Mouse (Mus musculus) MEL (cell line): ENCODE measurements around the gene Scn4b. TPM values are rescaled to one million over a fixed set of nuclear protein-coding genes. Genes with fewer than 3 reads are reported as not detected.

ENCODE experiments used
- DNase-seq: peaks from one replicate; pipeline ENCODE4 v3.0.0; 2011; ENCODE audit warnings: low read depth, low spot score
- H3K27ac ChIP-seq: 2 replicates; pipeline ENCODE4 v1.5.1; 2012; ENCODE audit warnings: low read depth, mild to moderate bottlenecking, control low read depth, low read length, moderate library complexity; ENCODE audit not compliant: control insufficient read depth
- H3K27me3 ChIP-seq, 2 experiments: fragments of 150-350 bp in 1 of 2; sonication (generic) in 1 of 2; 2 replicates each; pipeline ENCODE4 v1.6.1; 2012; ENCODE audit warnings: low read length in 2 of 2, mild to moderate bottlenecking in 2 of 2, improper control_type of control experiment in 1 of 2, moderate library complexity in 1 of 2; ENCODE audit not compliant: insufficient read depth in 2 of 2, control insufficient read depth in 1 of 2
- H3K36me3 ChIP-seq, 2 experiments: 2 replicates each; pipeline ENCODE4 v1.6.1; 2012 to 2014; ENCODE audit warnings: low read length in 2 of 2, improper control_type of control experiment in 1 of 2, inconsistent platforms in 1 of 2, mild to moderate bottlenecking in 1 of 2; ENCODE audit not compliant: insufficient read depth in 2 of 2, control insufficient read depth in 1 of 2
- H3K4me1 ChIP-seq, 2 experiments: fragments of 150-350 bp in 1 of 2; sonication (generic) in 1 of 2; 2 replicates each; pipeline ENCODE4 v1.6.1; 2012; ENCODE audit warnings: low read length in 2 of 2, improper control_type of control experiment in 1 of 2, mild to moderate bottlenecking in 1 of 2; ENCODE audit not compliant: insufficient read depth in 2 of 2, control insufficient read depth in 1 of 2
- H3K4me3 ChIP-seq, 2 experiments: fragments of 150-350 bp in 1 of 2; sonication (generic) in 1 of 2; 2 replicates each; pipeline ENCODE4 v1.5.1; 2012; ENCODE audit warnings: low read depth in 2 of 2, low read length in 2 of 2, mild to moderate bottlenecking in 2 of 2, moderate library complexity in 2 of 2, control low read depth in 1 of 2, improper control_type of control experiment in 1 of 2; ENCODE audit not compliant: control insufficient read depth in 1 of 2, insufficient read depth in 1 of 2
- H3K79me2 ChIP-seq: 2 replicates; pipeline ENCODE4 v1.6.1; 2012; ENCODE audit warnings: mild to moderate bottlenecking, low read length, moderate library complexity; ENCODE audit not compliant: control insufficient read depth, poor library complexity, insufficient read depth
- H3K9ac ChIP-seq: 2 replicates; pipeline ENCODE4 v1.6.1; 2012; ENCODE audit warnings: low read depth, mild to moderate bottlenecking, control low read depth, low read length, moderate library complexity; ENCODE audit not compliant: control insufficient read depth, poor library complexity, severe bottlenecking
- H3K9me3 ChIP-seq: fragments of 150-350 bp; sonication (generic); replicated peaks from 2 replicates; pipeline ENCODE4 v1.6.1; 2012; ENCODE audit warnings: mild to moderate bottlenecking, low read length, improper control_type of control experiment, moderate library complexity; ENCODE audit not compliant: insufficient read depth
- BHLHE40 ChIP-seq: IDR thresholded peaks from 2 replicates; pipeline ENCODE4 v1.6.1; 2012; ENCODE audit warnings: low read depth, mild to moderate bottlenecking, inconsistent platforms, low read length, improper control_type of control experiment, borderline replicate concordance
- CHD1 ChIP-seq: IDR thresholded peaks from 2 replicates; pipeline ENCODE4 v1.6.1; 2012; ENCODE audit warnings: low read depth, mild to moderate bottlenecking, inconsistent platforms, low read length, improper control_type of control experiment
- CHD2 ChIP-seq: IDR thresholded peaks from 2 replicates; pipeline ENCODE4 v1.6.1; 2011; ENCODE audit warnings: low read length, improper control_type of control experiment
- CTCF ChIP-seq, 3 experiments: IDR thresholded peaks in 2 of 3; conservative IDR thresholded peaks in 1 of 3; 2 replicates each; pipeline ENCODE4 v1.5.1; 2011 to 2012; ENCODE audit warnings: low read length in 3 of 3, low read depth in 2 of 3, mild to moderate bottlenecking in 2 of 3, improper control_type of control experiment in 1 of 3, inconsistent platforms in 1 of 3, mixed read lengths in 1 of 3, moderate library complexity in 1 of 3; ENCODE audit not compliant: control insufficient read depth in 1 of 3, insufficient read depth in 1 of 3, poor library complexity in 1 of 3, severe bottlenecking in 1 of 3
- E2F4 ChIP-seq: IDR thresholded peaks from 2 replicates; pipeline ENCODE4 v1.6.1; 2011; ENCODE audit warnings: low read depth, low read length, improper control_type of control experiment, borderline replicate concordance
- ETS1 ChIP-seq: IDR thresholded peaks from 2 replicates; pipeline ENCODE4 v1.6.1; 2012; ENCODE audit warnings: low read depth, mild to moderate bottlenecking, inconsistent platforms, low read length, improper control_type of control experiment, moderate library complexity
- GABPA ChIP-seq: IDR thresholded peaks from 2 replicates; pipeline ENCODE4 v1.6.1; 2012; ENCODE audit warnings: low read depth, mild to moderate bottlenecking, inconsistent platforms, low read length, improper control_type of control experiment, moderate library complexity
- GATA1 ChIP-seq: IDR thresholded peaks from 2 replicates; pipeline ENCODE4 v1.6.1; 2011; ENCODE audit warnings: low read depth, low read length, improper control_type of control experiment
- JUND ChIP-seq: IDR thresholded peaks from 2 replicates; pipeline ENCODE4 v1.6.1; 2011; ENCODE audit warnings: low read depth, mild to moderate bottlenecking, improper control_type of control experiment, low read length
- KAT2A ChIP-seq: conservative IDR thresholded peaks from 2 replicates; pipeline ENCODE4 v1.6.1; 2012; ENCODE audit warnings: low read depth, low read length, improper control_type of control experiment, inconsistent platforms
- MAX ChIP-seq: IDR thresholded peaks from 2 replicates; pipeline ENCODE4 v1.6.1; 2011; ENCODE audit warnings: low read length, improper control_type of control experiment
- MAZ ChIP-seq: IDR thresholded peaks from 2 replicates; pipeline ENCODE4 v1.6.1; 2012; ENCODE audit warnings: low read depth, mild to moderate bottlenecking, inconsistent platforms, low read length, improper control_type of control experiment
- MXI1 ChIP-seq: IDR thresholded peaks from 2 replicates; pipeline ENCODE4 v1.6.1; 2011; ENCODE audit warnings: mild to moderate bottlenecking, low read depth, low read length, improper control_type of control experiment
- MYB ChIP-seq: IDR thresholded peaks from 2 replicates; pipeline ENCODE4 v1.6.1; 2011; ENCODE audit warnings: mild to moderate bottlenecking, low read depth, low read length, improper control_type of control experiment
- MYC ChIP-seq: IDR thresholded peaks from 2 replicates; pipeline ENCODE4 v1.6.1; 2011; ENCODE audit warnings: low read depth, mild to moderate bottlenecking, low read length, improper control_type of control experiment, moderate library complexity
- NRF1 ChIP-seq: IDR thresholded peaks from 2 replicates; pipeline ENCODE4 v1.6.1; 2014; ENCODE audit warnings: low read depth, mild to moderate bottlenecking, inconsistent platforms, low read length, improper control_type of control experiment, moderate library complexity; ENCODE audit not compliant: poor library complexity, insufficient read depth, severe bottlenecking
- POLR2AphosphoS2 ChIP-seq: IDR thresholded peaks from 2 replicates; pipeline ENCODE4 v1.6.1; 2011; ENCODE audit warnings: low read length, improper control_type of control experiment
- POLR2AphosphoS5 ChIP-seq: IDR thresholded peaks from 2 replicates; pipeline ENCODE4 v1.6.1; 2012; ENCODE audit warnings: low read depth, borderline replicate concordance, mild to moderate bottlenecking, inconsistent platforms, low read length, moderate library complexity, mixed read lengths
- RCOR1 ChIP-seq: IDR thresholded peaks from 2 replicates; pipeline ENCODE4 v1.6.1; 2012; ENCODE audit warnings: low read depth, mild to moderate bottlenecking, inconsistent platforms, low read length, improper control_type of control experiment
- TAL1 ChIP-seq: IDR thresholded peaks from 2 replicates; pipeline ENCODE4 v1.6.1; 2012; ENCODE audit warnings: mild to moderate bottlenecking, inconsistent platforms, low read length, moderate library complexity, mixed read lengths
- UBTF ChIP-seq: IDR thresholded peaks from 2 replicates; pipeline ENCODE4 v1.6.1; 2012; ENCODE audit warnings: low read depth, mild to moderate bottlenecking, inconsistent platforms, low read length, improper control_type of control experiment, moderate library complexity, borderline replicate concordance; ENCODE audit not compliant: insufficient read depth
- USF2 ChIP-seq, 2 experiments: IDR thresholded peaks; 2 replicates each; pipeline ENCODE4 v1.6.1; 2011 to 2012; ENCODE audit warnings: improper control_type of control experiment in 2 of 2, low read length in 2 of 2, borderline replicate concordance in 1 of 2, inconsistent platforms in 1 of 2, low read depth in 1 of 2, mild to moderate bottlenecking in 1 of 2; ENCODE audit not compliant: insufficient read depth in 1 of 2
- ZC3H11A ChIP-seq: IDR thresholded peaks from 2 replicates; pipeline ENCODE4 v1.6.1; 2012; ENCODE audit warnings: low read depth, mild to moderate bottlenecking, inconsistent platforms, low read length, improper control_type of control experiment
- ZMIZ1 ChIP-seq: IDR thresholded peaks from 2 replicates; pipeline ENCODE4 v1.6.1; 2012; ENCODE audit warnings: low read depth, mild to moderate bottlenecking, inconsistent platforms, low read length, improper control_type of control experiment, moderate library complexity
- polyA plus RNA-seq, 2 experiments: library from polyadenylated mRNA; stranded (reverse) in 1 of 2; unstranded in 1 of 2; fragments of >175 nt in 1 of 2; fragments of >200 nt in 1 of 2; gene quantifications; 2 replicates each; pipeline versions ENCODE4 v1.2.1 to v1.2.4; 2012; ENCODE audit warnings: low replicate concordance in 2 of 2, low read depth in 1 of 2; ENCODE audit not compliant: insufficient read length in 2 of 2, insufficient read depth in 1 of 2, missing spikeins in 1 of 2
- total RNA-seq: library from RNA; depleted of rRNA; stranded (reverse); fragments of 300-350 nt; gene quantifications from 2 replicates; pipeline ENCODE4 v1.2.3, GENCODE M21; 2012

The Scn4b gene
- total and polyA plus RNA-seq, 3 experiments: not detected

- Histone ChIP-seq H3K27me3 (peaks cover 13 to 14% of the 10 kb centered on the region in 2 experiments), H3K79me2 (no peaks in the 10 kb centered on the region), H3K9ac (no peak overlapping the region), H3K4me3 (no peak overlapping the region), H3K4me1 (no peaks in the 10 kb centered on the region), H3K27ac (no peak overlapping the region), H3K36me3 (no peaks in the 10 kb centered on the region), H3K9me3 (no peaks in the 10 kb centered on the region)
- DNase-seq: no peak
- no peak for TF ChIP-seq CHD1
- no peak for TF ChIP-seq TAL1
- no peak for TF ChIP-seq UBTF
- no peak for TF ChIP-seq ETS1
- no peak for TF ChIP-seq KAT2A
- TF ChIP-seq CHD2: no peak
- TF ChIP-seq MXI1: no peak
- no peak for TF ChIP-seq NRF1
- TF ChIP-seq RCOR1: no peak
- no peak for TF ChIP-seq GABPA
- TF ChIP-seq ZC3H11A: no peak
- no peak for TF ChIP-seq E2F4
- TF ChIP-seq JUND: no peak
- TF ChIP-seq BHLHE40: no peak
- no peak for TF ChIP-seq MAX
- no peak for TF ChIP-seq CTCF (IDR thresholded peaks at IDR 0.05 in 2 of 3, conservative IDR thresholded peaks at IDR 0.05 in 1 of 3; ENCODE audit: control insufficient read depth in 1 of 3, insufficient read depth in 1 of 3, low read depth in 2 of 3, low read length in 3 of 3, poor library complexity in 1 of 3, severe bottlenecking in 1 of 3)
These were observed 59.4 kb downstream of the Scn4b start for GRCm38 (mm10) chr9:45197549-45197948.

GRCm38 (mm10) chr9:45201319-45201947, 63.2 kb downstream of the Scn4b start:
- Histone ChIP-seq H3K79me2 (no peaks in the 10 kb centered on the region), H3K36me3 (peaks cover 0 to 4% of the 10 kb centered on the region in 2 experiments; a peak in 2 of 4 replicates), H3K4me3 (no peak overlapping the region), H3K9me3 (no peaks in the 10 kb centered on the region), H3K27ac (no peak overlapping the region), H3K27me3 (peaks cover 5 to 7% of the 10 kb centered on the region in 2 experiments; a peak in 3 of 4 replicates), H3K4me1 (peaks cover 3 to 12% of the 10 kb centered on the region in 2 experiments; a peak in 3 of 4 replicates), H3K9ac (no peak overlapping the region)
- TF ChIP-seq POLR2AphosphoS5 (no peak), MXI1 (no peak), POLR2AphosphoS2 (no peak), CHD1 (no peak), KAT2A (no peak), GATA1 (no peak), MYC (no peak), CTCF (IDR thresholded peaks at IDR 0.05 in 2 of 3, conservative IDR thresholded peaks at IDR 0.05 in 1 of 3; ENCODE audit: control insufficient read depth in 1 of 3, insufficient read depth in 1 of 3, low read depth in 2 of 3, low read length in 3 of 3, poor library complexity in 1 of 3, severe bottlenecking in 1 of 3) (no peak), MAZ (no peak), BHLHE40 (no peak), MYB (no peak), MAX (no peak), USF2 (IDR thresholded peaks at IDR 0.05; ENCODE audit: borderline replicate concordance in 1 of 2, insufficient read depth in 1 of 2, low read depth in 1 of 2, low read length in 2 of 2) (no peak), ZMIZ1 (no peak)
- DNase-seq: no peak
